Comparison of ENCODE assay signal across 39 mouse cellular contexts in genomic region chr13:54808067-54808466, GRCm38 (mm10). TPM values are rescaled to one million over a fixed set of nuclear protein-coding genes. Genes with fewer than 3 reads are reported as not detected.
"Had no signal": no experiment of that assay in that cellular context is flagged by ENCODE, and none has a peak within 500 bp of the region (broad histone marks: within the 10 kb centered on the region; RNA-seq: fewer than 3 reads in every experiment).

No protein-coding gene starts in this region.

- H3K4me1 ChIP-seq: heart, embryonic 13.5 days; heart, embryonic 15.5 days; limb, embryonic 13.5 days; limb, embryonic 15.5 days; liver, embryonic 13.5 days had no signal

- H3K9ac ChIP-seq: heart, embryonic 13.5 days; heart, embryonic 15.5 days; hindbrain, embryonic 13.5 days; hindbrain, embryonic 15.5 days; kidney, embryonic 15.5 days; limb, embryonic 13.5 days; limb, embryonic 15.5 days; liver, embryonic 13.5 days had no signal

- DNase-seq: gastrocnemius, adult 2 months; gastrocnemius, postnatal 10 days; gastrocnemius, postnatal 25 days; heart, adult 18-20 months; heart, postnatal 14 days; heart, postnatal 36 days; kidney, adult 11 months; kidney, adult 2 months; kidney, adult 9 months; kidney, postnatal 14 days; kidney, postnatal 36 days; left cerebral cortex, postnatal 4 days; liver, embryonic 13.5 days had no signal

- H3K36me3 ChIP-seq: heart, embryonic 13.5 days; heart, embryonic 15.5 days; hindbrain, embryonic 13.5 days; hindbrain, embryonic 15.5 days; kidney, embryonic 15.5 days; limb, embryonic 13.5 days; limb, embryonic 15.5 days; liver, embryonic 13.5 days had no signal

- H3K4me2 ChIP-seq: heart, embryonic 11.5 days; heart, embryonic 13.5 days; heart, embryonic 15.5 days; hindbrain, embryonic 13.5 days; hindbrain, embryonic 15.5 days; kidney, embryonic 15.5 days; limb, embryonic 13.5 days; limb, embryonic 15.5 days; liver, embryonic 11.5 days; liver, embryonic 13.5 days had no signal

- H3K9me3 ChIP-seq: heart, embryonic 13.5 days; heart, embryonic 15.5 days; hindbrain, embryonic 13.5 days; hindbrain, embryonic 15.5 days; kidney, embryonic 15.5 days; limb, embryonic 15.5 days; liver, embryonic 13.5 days had no signal

- H3K27ac ChIP-seq: gastrocnemius, adult 2 months; heart, embryonic 13.5 days; heart, embryonic 15.5 days; hindbrain, embryonic 13.5 days; hindbrain, embryonic 15.5 days; hindbrain, postnatal 0 days; kidney, embryonic 15.5 days; kidney, postnatal 0 days; limb, embryonic 13.5 days; limb, embryonic 15.5 days; liver, embryonic 13.5 days had no signal

- ATAC-seq: hindbrain, postnatal 0 days; intestine, embryonic 16.5 days had no signal

- H3K4me3 ChIP-seq: gastrocnemius, adult 2 months; heart, embryonic 13.5 days; heart, embryonic 15.5 days; hindbrain, embryonic 13.5 days; hindbrain, embryonic 15.5 days; kidney, embryonic 15.5 days; limb, embryonic 13.5 days; limb, embryonic 15.5 days; liver, embryonic 13.5 days had no signal

- H3K27me3 ChIP-seq: hindbrain, embryonic 15.5 days had no signal

RNA-seq across cellular contexts. Expression of gene Tspan17, which starts 18.9 kb away (rescaled TPM):
- total RNA-seq: hematopoietic stem cell, adult 5-6 weeks had no signal

RNA-seq across cellular contexts. Expression of gene Eif4e1b, which starts 24.3 kb away (rescaled TPM):
- total RNA-seq: gastrocnemius, adult 2 months; gastrocnemius, postnatal 10 days; gastrocnemius, postnatal 25 days; gastrocnemius, postnatal 4 days; granulocyte monocyte progenitor cell, adult 5-6 weeks; heart, adult 18-20 months; heart, adult 8-10 months; heart, postnatal 14 days; heart, postnatal 36 days; hematopoietic stem cell, adult 5-6 weeks; hindbrain, postnatal 0 days; layer of hippocampus, adult 18-20 months; layer of hippocampus, postnatal 10 days; layer of hippocampus, postnatal 25 days; left cerebral cortex, adult 18-20 months; left cerebral cortex, postnatal 25 days; left cerebral cortex, postnatal 4 days had no signal
- polyA plus RNA-seq: heart, embryonic 11.5 days; heart, embryonic 13.5 days; heart, embryonic 15.5 days; heart, postnatal 0 days; hindbrain, embryonic 11.5 days; hindbrain, embryonic 13.5 days; hindbrain, embryonic 15.5 days; hindbrain, postnatal 0 days; intestine, embryonic 14.5 days; intestine, embryonic 16.5 days; kidney, adult 2 months; kidney, embryonic 15.5 days; kidney, postnatal 0 days; large intestine, adult 2 months; limb, embryonic 11.5 days; limb, embryonic 13.5 days; limb, embryonic 15.5 days; liver, embryonic 11.5 days; liver, embryonic 13.5 days had no signal

RNA-seq across cellular contexts. Expression of gene Sncb, which starts 41.7 kb away (rescaled TPM):
- total RNA-seq: gastrocnemius, adult 2 months; gastrocnemius, postnatal 25 days; granulocyte monocyte progenitor cell, adult 5-6 weeks; heart, adult 18-20 months; heart, postnatal 14 days; heart, postnatal 36 days; hematopoietic stem cell, adult 5-6 weeks had no signal
- polyA plus RNA-seq: heart, embryonic 13.5 days; heart, embryonic 15.5 days; heart, postnatal 0 days; kidney, postnatal 0 days; limb, embryonic 11.5 days; limb, embryonic 13.5 days; liver, embryonic 11.5 days; liver, embryonic 13.5 days had no signal

RNA-seq across cellular contexts. Expression of gene Gprin1, which starts 58.4 kb away (rescaled TPM):
- total RNA-seq: gastrocnemius, adult 2 months; gastrocnemius, postnatal 25 days; granulocyte monocyte progenitor cell, adult 5-6 weeks; heart, adult 18-20 months; heart, postnatal 14 days; heart, postnatal 36 days; hematopoietic stem cell, adult 5-6 weeks had no signal
- polyA plus RNA-seq: heart, embryonic 13.5 days had no signal
